In the genomic region with DNA sequence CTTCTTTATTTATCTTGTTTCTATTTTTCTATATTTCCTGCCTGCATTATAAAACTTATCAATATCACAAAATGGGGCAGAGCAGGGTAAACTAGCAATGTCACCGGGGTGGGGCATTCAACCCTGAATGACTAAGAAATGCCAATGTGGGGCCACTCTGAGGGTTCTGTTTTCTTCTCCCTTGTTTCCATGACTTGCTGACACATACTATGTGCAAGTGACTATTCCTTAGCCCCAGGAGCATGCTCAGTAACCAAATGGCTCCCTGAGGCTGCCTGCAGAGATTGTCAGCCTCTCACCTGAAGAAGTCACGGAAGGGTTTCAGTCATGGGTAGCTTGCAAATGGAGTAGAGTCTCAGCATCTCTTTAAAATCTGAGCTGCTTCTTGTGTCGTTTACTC, we compare ENCODE assay signal across 16 mouse cellular contexts.
"Had no signal": no experiment of that assay in that cellular context is flagged by ENCODE, and none has a peak within 500 bp of the region (broad histone marks: within the 10 kb centered on the region; RNA-seq: fewer than 3 reads in every experiment).

No protein-coding gene starts in this region.

- H3K36me3 ChIP-seq: lung, embryonic 15.5 days; midbrain, embryonic 13.5 days; midbrain, embryonic 15.5 days; neural tube, embryonic 12.5 days; stomach, embryonic 15.5 days had no signal

- H3K9me3 ChIP-seq: lung, embryonic 15.5 days; megakaryocyte, embryonic 14.5 days; midbrain, embryonic 13.5 days; midbrain, embryonic 15.5 days; neural tube, embryonic 12.5 days; stomach, embryonic 15.5 days had no signal

- H3K27me3 ChIP-seq: lung, embryonic 15.5 days; megakaryocyte, embryonic 14.5 days; midbrain, embryonic 13.5 days; midbrain, embryonic 15.5 days; neural tube, embryonic 12.5 days; stomach, embryonic 15.5 days had no signal

- H3K9ac ChIP-seq: lung, embryonic 15.5 days; midbrain, embryonic 13.5 days; midbrain, embryonic 15.5 days; neural tube, embryonic 12.5 days; stomach, embryonic 15.5 days had no signal

- H3K4me3 ChIP-seq: lung, embryonic 15.5 days; megakaryocyte, embryonic 14.5 days; midbrain, embryonic 13.5 days; midbrain, embryonic 15.5 days; neural tube, embryonic 12.5 days; stomach, embryonic 15.5 days had no signal

- DNase-seq: lung, adult 2 months; lung, postnatal 14 days; lung, postnatal 36 days; right cerebral cortex, postnatal 14 days; thymus, adult 18-20 months; thymus, postnatal 14 days; thymus, postnatal 36 days had no signal

- ATAC-seq: lung, postnatal 0 days; midbrain, embryonic 13.5 days; midbrain, embryonic 15.5 days had no signal

- H3K4me1 ChIP-seq: megakaryocyte, embryonic 14.5 days had no signal

- H3K4me2 ChIP-seq: lung, embryonic 15.5 days; midbrain, embryonic 11.5 days; midbrain, embryonic 13.5 days; midbrain, embryonic 15.5 days; neural tube, embryonic 12.5 days; stomach, embryonic 15.5 days had no signal

- H3K27ac ChIP-seq: lung, embryonic 15.5 days; macrophage; midbrain, embryonic 13.5 days; midbrain, embryonic 15.5 days; neural tube, embryonic 12.5 days; stomach, embryonic 15.5 days had no signal
